Mouse (Mus musculus) ES-Bruce4 (cell line): ENCODE measurements around the gene Arpp19.

Experiments
- CTCF ChIP-seq: IDR thresholded peaks from one replicate; pipeline ENCODE4 v1.8.1; 2011; ENCODE audit warnings: low read depth, low read length
- EP300 ChIP-seq: IDR thresholded peaks from 2 replicates; pipeline ENCODE4 v1.6.1; 2011; ENCODE audit warnings: low read depth, low read length; ENCODE audit not compliant: insufficient read depth

DNA sequence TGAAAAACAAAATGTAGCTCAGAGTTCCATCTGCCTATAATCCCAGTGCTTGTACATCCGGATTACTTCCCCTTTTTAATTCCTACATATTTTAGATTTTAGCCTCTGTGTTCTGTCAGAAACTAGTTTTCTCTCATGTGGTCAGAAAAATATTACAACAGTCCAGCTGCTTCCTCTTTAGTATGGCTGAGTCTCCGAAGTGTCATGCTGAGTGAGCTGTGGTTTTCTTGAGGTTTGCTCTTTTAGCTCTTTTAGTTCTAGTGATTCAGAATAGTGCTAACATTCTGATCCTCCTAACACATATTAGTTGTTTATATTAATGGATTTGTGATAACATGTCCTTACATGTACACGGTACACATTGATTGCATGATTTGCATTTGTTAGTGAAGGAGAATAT, 57.3 kb downstream of the Arpp19 start:
- TF ChIP-seq EP300, result no peak
- no peak for TF ChIP-seq CTCF
